Mouse (Mus musculus): ENCODE measurements around the gene Asgr2. TPM values are rescaled to one million over a fixed set of nuclear protein-coding genes. Genes with fewer than 3 reads are reported as not detected.
A peak's percentile ranks its signal among the peaks of the same experiment; 100 is the strongest.

Gene Asgr2
- polyA plus RNA-seq (2016; fragmentation: Nextera tagmentation; extraction: Ambion mirVana), result not detected in 2 replicates

GRCm38 (mm10) chr11:70091986-70092783, at the start of gene Asgr2:
Gene Asgr2, plus strand, starts transcription at chr11:70092644.
- H3K27ac ChIP-seq, result no peak within 1 kb of the TSS
- no peaks in the 10 kb centered on the region for H3K4me1 ChIP-seq
- no peak within 1 kb of the TSS for H3K4me3 ChIP-seq
- H3K27me3 ChIP-seq, result no peaks in the 10 kb centered on the region
- H3K36me3 ChIP-seq, result no peaks in the 10 kb centered on the region
- WGBS, result 87% methylated on average over 12 of the region's 12 CpGs
- no peak for ATAC-seq (ENCODE audit: low FRiP score)
- no peaks in the 10 kb centered on the region for H3K9me3 ChIP-seq (replicated peaks)
- no peak within 1 kb of the TSS for H3K4me2 ChIP-seq (replicated peaks)
- H3K9ac ChIP-seq, result no peak within 1 kb of the TSS

GRCm38 (mm10) chr11:70043665-70044064, 48.8 kb upstream of the Asgr2 start:
- H3K4me2 ChIP-seq (replicated peaks), result no peak overlapping the region
- no peaks in the 10 kb centered on the region for H3K27me3 ChIP-seq
- ATAC-seq (ENCODE audit: low FRiP score), result no peak
- peaks cover 66% of the 10 kb centered on the region for H3K36me3 ChIP-seq
- no peaks in the 10 kb centered on the region for H3K9me3 ChIP-seq (replicated peaks)
- H3K4me1 ChIP-seq, result peaks cover 9% of the 10 kb centered on the region; the same call in 1 of the 2 replicates
- no peak overlapping the region for H3K9ac ChIP-seq
- WGBS, result 80% methylated on average over 7 of the region's 7 CpGs
- H3K27ac ChIP-seq, result peak overlapping the region; percentile 23; the same call in 1 of the 2 replicates
- no peak overlapping the region for H3K4me3 ChIP-seq

GRCm38 (mm10) chr11:70045435-70045834, 47.0 kb upstream of the Asgr2 start:
- 36% methylated on average over 9 of the region's 9 CpGs for WGBS
- Histone ChIP-seq H3K27ac (0 out of 2 replicates have a peak overlapping the region, but pooled peaks have one; percentile 7), H3K9ac (no peak overlapping the region), H3K9me3 (replicated peaks) (no peaks in the 10 kb centered on the region), H3K27me3 (no peaks in the 10 kb centered on the region), H3K4me1 (peaks cover 9% of the 10 kb centered on the region; the same call in 1 of the 2 replicates), H3K4me3 (no peak overlapping the region), H3K4me2 (replicated peaks) (no peak overlapping the region), H3K36me3 (peaks cover 49% of the 10 kb centered on the region)
- no peak for ATAC-seq (ENCODE audit: low FRiP score)

- H3K9ac ChIP-seq, result no peak overlapping the region
- H3K36me3 ChIP-seq, result peaks cover 12% of the 10 kb centered on the region
- no peak overlapping the region for H3K4me2 ChIP-seq (replicated peaks)
- peaks cover 4% of the 10 kb centered on the region; the same call in 1 of the 2 replicates for H3K4me1 ChIP-seq
- no peak for ATAC-seq (ENCODE audit: low FRiP score)
- H3K4me3 ChIP-seq, result no peak overlapping the region
- H3K9me3 ChIP-seq (replicated peaks), result no peaks in the 10 kb centered on the region
- H3K27ac ChIP-seq, result no peak overlapping the region
- H3K27me3 ChIP-seq, result 0 out of 2 replicates have a peak, but pooled peaks cover 2% of the 10 kb centered on the region
- 73% methylated on average over 6 of the region's 6 CpGs for WGBS
Measured at GRCm38 (mm10) chr11:70049366-70049765, 43.1 kb upstream of the Asgr2 start.

- peaks cover 4% of the 10 kb centered on the region; the same call in 1 of the 2 replicates for H3K4me1 ChIP-seq
- H3K27ac ChIP-seq, result no peak overlapping the region
- 0 out of 2 replicates have a peak, but pooled peaks cover 2% of the 10 kb centered on the region for H3K27me3 ChIP-seq
- peaks cover 7% of the 10 kb centered on the region; the same call in 1 of the 2 replicates for H3K36me3 ChIP-seq
- no peak overlapping the region for H3K4me2 ChIP-seq (replicated peaks)
- no peak overlapping the region for H3K9ac ChIP-seq
- no peak for ATAC-seq (ENCODE audit: low FRiP score)
- 57% methylated on average over 10 of the region's 10 CpGs for WGBS
- H3K4me3 ChIP-seq, result no peak overlapping the region
- no peaks in the 10 kb centered on the region for H3K9me3 ChIP-seq (replicated peaks)
Measured at GRCm38 (mm10) chr11:70049816-70050215, 42.6 kb upstream of the Asgr2 start.

DNA sequence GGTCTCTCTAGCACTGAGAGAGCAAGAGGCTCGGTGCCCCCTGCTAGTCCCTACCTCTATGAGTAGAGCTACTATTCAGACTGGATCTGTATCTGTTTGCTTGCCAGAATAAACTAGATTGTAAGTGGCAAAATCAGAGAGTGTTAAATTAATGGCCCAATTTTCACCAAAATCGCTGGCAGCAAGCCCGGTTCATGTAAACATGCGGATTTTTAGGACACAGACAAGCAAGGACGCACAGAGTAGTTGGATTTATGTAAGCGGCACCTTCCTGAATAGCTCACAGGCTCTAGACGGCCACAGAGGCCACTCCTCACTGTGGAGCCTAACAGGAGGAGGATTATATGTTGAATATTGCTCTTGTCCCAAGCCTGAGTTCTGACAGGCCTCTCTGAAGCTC, 39.3 kb upstream of the Asgr2 start:
- Histone ChIP-seq H3K27me3 (0 out of 2 replicates have a peak, but pooled peaks cover 2% of the 10 kb centered on the region), H3K36me3 (no peaks in the 10 kb centered on the region), H3K27ac (no peak overlapping the region), H3K4me2 (replicated peaks) (no peak overlapping the region), H3K9ac (no peak overlapping the region), H3K4me1 (peaks cover 3% of the 10 kb centered on the region), H3K4me3 (no peak overlapping the region), H3K9me3 (replicated peaks) (no peaks in the 10 kb centered on the region)
- 82% methylated on average over 7 of the region's 7 CpGs for WGBS
- no peak for ATAC-seq (ENCODE audit: low FRiP score)

- Histone ChIP-seq H3K9ac (no peak within 1 kb of the TSS), H3K9me3 (replicated peaks) (no peaks in the 10 kb centered on the region), H3K4me1 (peaks cover 3% of the 10 kb centered on the region), H3K27me3 (0 out of 2 replicates have a peak, but pooled peaks cover 2% of the 10 kb centered on the region), H3K4me3 (no peak within 1 kb of the TSS), H3K4me2 (replicated peaks) (no peak within 1 kb of the TSS), H3K27ac (no peak within 1 kb of the TSS), H3K36me3 (no peaks in the 10 kb centered on the region)
- 85% methylated on average over 10 of the region's 10 CpGs for WGBS
- no peak for ATAC-seq (ENCODE audit: low FRiP score)
Measured at GRCm38 (mm10) chr11:70053898-70054570, 38.4 kb upstream of the Asgr2 start, which contains the start of gene Asgr1. Gene Asgr1, plus strand, starts transcription at chr11:70054085.

GRCm38 (mm10) chr11:70055618-70056214, 36.7 kb upstream of the Asgr2 start:
- 0 out of 2 replicates have a peak, but pooled peaks cover 2% of the 10 kb centered on the region for H3K27me3 ChIP-seq
- H3K4me1 ChIP-seq, result peaks cover 3% of the 10 kb centered on the region
- WGBS, result 26% methylated on average over 18 of the region's 18 CpGs
- H3K9ac ChIP-seq, result 0 out of 2 replicates have a peak overlapping the region, but pooled peaks have one; percentile 13
- H3K9me3 ChIP-seq (replicated peaks), result no peaks in the 10 kb centered on the region
- peak; percentile 38 for ATAC-seq (ENCODE audit: low FRiP score)
- H3K4me2 ChIP-seq (replicated peaks), result peak overlapping the region; percentile 24
- no peak overlapping the region for H3K27ac ChIP-seq
- H3K4me3 ChIP-seq, result no peak overlapping the region
- H3K36me3 ChIP-seq, result no peaks in the 10 kb centered on the region

DNA sequence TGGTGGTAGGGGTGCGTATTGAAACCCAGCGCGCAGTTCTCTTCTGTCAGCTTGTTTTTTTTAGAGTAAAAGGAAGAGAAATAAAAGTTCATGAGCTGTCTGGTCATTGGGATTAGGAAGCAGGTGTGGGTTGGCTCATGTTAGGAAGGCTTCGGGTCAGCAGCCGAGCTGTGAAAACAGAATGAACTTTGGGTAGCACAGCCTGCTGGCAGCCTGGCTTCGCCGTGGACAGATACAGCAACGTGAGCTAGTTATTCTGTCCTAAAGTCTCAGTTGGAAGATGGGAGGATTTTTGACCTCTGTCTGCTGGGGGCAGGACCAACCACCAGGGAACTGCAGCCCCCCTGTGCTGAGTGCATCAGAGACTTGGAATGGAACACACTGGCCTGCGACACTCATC, 34.6 kb upstream of the Asgr2 start:
- Histone ChIP-seq H3K36me3 (no peaks in the 10 kb centered on the region), H3K4me3 (no peak overlapping the region), H3K4me1 (peaks cover 3% of the 10 kb centered on the region), H3K9me3 (replicated peaks) (0 out of 2 replicates have a peak, but pooled peaks cover 2% of the 10 kb centered on the region), H3K9ac (no peak overlapping the region), H3K27ac (no peak overlapping the region), H3K4me2 (replicated peaks) (no peak overlapping the region), H3K27me3 (0 out of 2 replicates have a peak, but pooled peaks cover 2% of the 10 kb centered on the region)
- WGBS, result 76% methylated on average over 9 of the region's 9 CpGs
- ATAC-seq (ENCODE audit: low FRiP score), result no peak

GRCm38 (mm10) chr11:70059930-70060329, 32.5 kb upstream of the Asgr2 start:
- no peaks in the 10 kb centered on the region for H3K36me3 ChIP-seq
- no peak overlapping the region for H3K9ac ChIP-seq
- H3K9me3 ChIP-seq (replicated peaks), result peaks cover 7% of the 10 kb centered on the region
- no peaks in the 10 kb centered on the region for H3K27me3 ChIP-seq
- H3K27ac ChIP-seq, result no peak overlapping the region
- H3K4me1 ChIP-seq, result peaks cover 3% of the 10 kb centered on the region
- WGBS, result 69% methylated on average over 6 of the region's 6 CpGs
- no peak overlapping the region for H3K4me3 ChIP-seq
- ATAC-seq (ENCODE audit: low FRiP score), result no peak
- H3K4me2 ChIP-seq (replicated peaks), result no peak overlapping the region

GRCm38 (mm10) chr11:70063053-70063452, 29.4 kb upstream of the Asgr2 start:
- H3K4me1 ChIP-seq, result no peaks in the 10 kb centered on the region; the same call in 1 of the 2 replicates
- H3K36me3 ChIP-seq, result no peaks in the 10 kb centered on the region
- no peak overlapping the region for H3K4me3 ChIP-seq
- H3K4me2 ChIP-seq (replicated peaks), result no peak overlapping the region
- H3K27me3 ChIP-seq, result no peaks in the 10 kb centered on the region
- H3K9me3 ChIP-seq (replicated peaks), result peaks cover 7% of the 10 kb centered on the region
- no peak overlapping the region for H3K27ac ChIP-seq
- no peak overlapping the region for H3K9ac ChIP-seq
- ATAC-seq (ENCODE audit: low FRiP score), result no peak
- WGBS, result 70% methylated on average over 3 of the region's 3 CpGs

GRCm38 (mm10) chr11:70066701-70067100, 25.7 kb upstream of the Asgr2 start:
- Histone ChIP-seq H3K9ac (no peak overlapping the region), H3K4me2 (replicated peaks) (no peak overlapping the region), H3K27me3 (no peaks in the 10 kb centered on the region), H3K36me3 (no peaks in the 10 kb centered on the region), H3K4me1 (no peaks in the 10 kb centered on the region), H3K9me3 (replicated peaks) (peaks cover 7% of the 10 kb centered on the region), H3K4me3 (no peak overlapping the region), H3K27ac (no peak overlapping the region)
- ATAC-seq (ENCODE audit: low FRiP score), result no peak
- 82% methylated on average over 4 of the region's 4 CpGs for WGBS
